Mouse (Mus musculus): ENCODE data around the gene Olfr935.

Olfr935 gene

DNA sequence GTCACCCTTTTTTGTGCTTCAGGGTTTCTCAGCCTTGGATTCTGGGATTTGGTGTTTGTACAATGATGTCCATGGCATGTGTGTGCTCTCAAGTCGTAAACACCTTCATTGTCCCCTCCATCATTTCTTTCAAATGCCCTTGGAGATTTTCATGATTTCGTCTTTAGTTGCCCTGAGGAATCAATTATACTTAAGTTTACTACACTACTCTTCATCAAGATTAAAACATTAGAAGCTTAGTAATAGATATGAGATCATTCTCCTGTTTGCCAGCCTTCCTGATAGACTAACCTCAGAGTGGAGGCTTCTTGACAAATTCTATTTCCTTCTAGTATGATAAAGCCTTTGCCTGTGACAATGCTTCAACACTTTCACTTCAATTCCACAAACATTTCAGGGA lies at the start of gene Olfr935:
Olfr935 (minus strand) TSS at position 101 of the 400 bp plus-strand sequence.
- DNase-seq (ENCODE audit: low spot score in 2 of 2), result no peak

DNA sequence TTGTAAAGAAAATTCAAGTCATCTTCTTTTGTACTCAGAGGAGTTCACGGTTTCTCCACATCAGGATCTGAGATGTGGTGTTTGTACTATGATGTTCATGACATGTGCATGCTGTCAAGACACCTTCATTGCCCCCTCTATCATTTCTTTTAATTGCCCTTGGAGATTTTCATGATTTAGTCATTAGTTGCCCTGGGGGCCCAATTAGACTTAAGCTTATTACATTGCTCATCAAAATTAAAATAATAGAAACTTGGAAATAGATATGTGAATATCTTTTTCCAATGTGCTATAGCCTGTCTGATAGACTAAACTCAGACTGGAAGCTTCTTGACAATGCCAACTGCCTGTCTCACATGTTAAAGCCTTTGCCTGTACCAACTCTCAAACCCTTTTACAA lies 23.8 kb upstream of the Olfr935 start, which contains the start of gene Olfr146:
Olfr146 (minus strand) TSS at position 101 of the 400 bp plus-strand sequence.
- no peak for DNase-seq (ENCODE audit: low spot score in 2 of 2)

DNA sequence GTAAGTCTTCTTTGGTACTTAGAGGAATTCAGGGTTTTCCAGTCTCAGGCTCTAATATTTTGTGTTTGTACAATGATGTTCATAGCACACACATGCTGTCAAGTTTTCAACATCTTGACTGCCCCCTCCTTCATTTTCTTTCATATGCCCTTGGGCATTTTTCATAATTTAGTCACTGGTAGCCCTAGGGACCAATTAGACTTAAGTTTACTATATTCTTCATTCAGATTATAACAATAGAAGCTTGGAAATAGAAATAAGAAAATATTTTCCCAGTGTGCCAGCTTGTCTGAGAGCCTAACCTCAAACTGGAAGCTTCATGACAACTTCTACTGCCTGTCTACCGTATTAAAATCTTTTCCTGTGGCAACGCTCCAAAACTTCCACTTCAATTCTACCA lies 11.3 kb downstream of the Olfr935 start, which contains the start of gene Olfr934:
Olfr934 (minus strand) TSS at position 101 of the 400 bp plus-strand sequence.
- DNase-seq (ENCODE audit: low spot score in 2 of 2), result no peak

DNA sequence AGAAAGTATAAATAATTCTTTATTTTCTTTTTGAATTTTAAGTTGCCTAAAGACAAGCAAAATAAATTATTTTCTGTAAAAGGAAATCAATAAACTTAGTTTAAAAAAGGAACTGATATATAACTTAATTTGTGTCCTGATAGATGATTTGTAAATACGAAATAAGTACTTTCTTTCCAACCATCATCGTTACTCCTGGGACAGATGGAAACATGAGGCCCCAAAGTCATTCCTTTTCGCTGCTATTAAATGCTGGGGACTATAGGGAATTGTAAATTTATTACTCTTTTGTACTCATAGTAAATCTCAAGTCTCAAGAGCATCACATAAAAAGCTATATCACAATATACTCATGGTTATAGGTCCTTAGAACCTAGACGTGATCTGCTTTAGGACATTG lies 27.5 kb downstream of the Olfr935 start, which contains the start of gene Olfr933:
Olfr933 (plus strand) TSS at position 301 of the 400 bp plus-strand sequence.
- DNase-seq (ENCODE audit: low spot score in 2 of 2), result no peak

DNA sequence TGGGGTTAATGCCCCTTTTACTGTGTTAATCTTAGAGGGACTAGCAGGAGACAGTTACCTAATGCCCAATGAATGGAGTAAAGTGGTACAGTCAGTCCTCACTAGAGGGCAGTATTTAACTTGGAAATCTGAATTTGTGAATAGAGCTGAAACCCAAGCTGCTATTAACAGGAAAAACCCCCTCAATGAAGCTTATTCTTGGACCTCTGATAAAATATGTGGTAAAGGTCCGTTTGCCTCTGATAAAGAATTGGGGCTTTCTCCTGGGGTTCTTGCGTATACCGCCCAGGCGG lies 45.4 kb downstream of the Olfr935 start:
- DNase-seq (ENCODE audit: low spot score in 2 of 2), result no peak

DNA sequence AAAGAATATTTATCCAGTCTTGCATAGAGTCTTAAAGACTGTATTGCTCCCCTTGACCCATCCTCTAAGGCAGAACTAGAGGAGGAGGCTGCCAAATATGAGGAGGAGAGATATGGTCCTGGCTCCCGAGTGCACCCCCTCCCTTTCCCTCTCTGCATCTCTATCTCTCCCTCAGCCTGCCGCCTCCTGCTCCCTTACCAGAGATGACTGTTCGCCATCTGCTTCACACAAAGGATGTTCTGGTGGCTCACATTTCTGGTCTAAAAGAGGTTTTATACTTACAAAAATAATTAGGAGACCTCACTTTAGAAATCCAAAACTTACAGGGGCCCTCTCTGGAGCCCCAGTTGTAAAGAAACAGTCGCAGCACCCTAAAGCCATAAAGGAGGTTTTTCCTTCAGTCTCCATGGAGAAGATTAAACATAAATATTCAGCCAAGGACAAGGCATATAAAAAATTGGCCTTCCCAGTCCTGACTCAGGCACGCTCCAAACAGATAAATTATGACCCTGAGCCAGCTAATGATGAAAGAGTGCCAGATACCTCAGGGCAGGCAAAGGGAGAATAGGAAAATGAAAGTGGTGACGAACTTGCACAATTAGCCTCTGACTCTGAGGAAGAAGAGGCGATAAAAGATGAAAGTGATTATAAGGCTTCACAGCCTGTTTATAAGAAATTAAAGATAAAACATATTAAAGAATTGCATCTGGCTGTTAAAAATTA lies 45.9 kb downstream of the Olfr935 start:
- DNase-seq (ENCODE audit: low spot score in 2 of 2), result no peak
